Comparison of ENCODE assay signal across 16 mouse cellular contexts in the genomic region with DNA sequence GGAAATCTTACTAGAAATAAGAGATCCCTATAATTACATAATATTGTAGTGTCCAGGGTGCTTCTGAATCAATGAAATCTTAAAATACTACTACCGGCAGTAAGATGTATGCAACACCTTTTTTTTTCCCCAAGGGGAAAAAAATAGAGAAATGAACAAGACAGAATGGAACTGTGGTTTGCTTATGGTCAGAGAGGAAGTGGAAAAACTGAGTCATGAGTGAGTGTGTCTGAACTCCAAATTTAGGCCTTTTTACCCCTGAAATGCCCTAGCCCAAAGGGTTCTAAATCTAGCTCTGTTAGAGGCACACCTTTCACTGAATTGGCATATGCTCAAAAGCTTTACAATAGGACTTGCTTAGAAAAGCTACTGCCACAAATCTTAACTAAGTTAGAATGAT.
DNase-seq lines count a peak whose midpoint lies in the region; ATAC-seq and TF ChIP-seq lines count a peak whose summit lies in the region.
"Had no signal": no experiment of that assay in that cellular context is flagged by ENCODE, and none has a peak within 500 bp of the region (broad histone marks: within the 10 kb centered on the region; RNA-seq: fewer than 3 reads in every experiment).

No protein-coding gene starts in this region.

- H3K9ac ChIP-seq in forebrain, embryonic 13.5 days, result no peak overlapping the region
- no peak overlapping the region for H3K9ac ChIP-seq in stomach, postnatal 0 days (ENCODE audit: low read length)
- H3K9ac ChIP-seq: heart, embryonic 13.5 days; hindbrain, embryonic 15.5 days; liver, embryonic 12.5 days had no signal

- no peak overlapping the region for H3K4me2 ChIP-seq in forebrain, embryonic 13.5 days
- no peak overlapping the region for H3K4me2 ChIP-seq in stomach, postnatal 0 days (replicated peaks; ENCODE audit: low read depth)
- H3K4me2 ChIP-seq: heart, embryonic 13.5 days; hindbrain, embryonic 15.5 days; liver, embryonic 12.5 days had no signal

- no peak for TF ChIP-seq EP300 in stomach, postnatal 0 days (optimal IDR thresholded peaks at IDR 0.05)

- peak; percentile 30 for DNase-seq in lung, postnatal 25 days (ENCODE audit: low spot score)
- no peak for DNase-seq in lung, postnatal 4 days
- peak; percentile 58 for DNase-seq in CD4-positive helper T cell, adult 2 months (ENCODE audit: low read depth, low spot score)
- DNase-seq in stomach, postnatal 0 days (ENCODE audit: low spot score), result no peak
- DNase-seq in cerebellum, adult 11-12 months, result no peak
- DNase-seq: adrenal gland, postnatal 14 days; gastrocnemius, postnatal 10 days had no signal

- no peaks in the 10 kb centered on the region for H3K9me3 ChIP-seq in forebrain, embryonic 13.5 days (replicated peaks)
- H3K9me3 ChIP-seq in stomach, postnatal 0 days (ENCODE audit: control insufficient read depth, low read length), result no peaks in the 10 kb centered on the region
- H3K9me3 ChIP-seq: heart, embryonic 13.5 days; hindbrain, embryonic 15.5 days; liver, embryonic 12.5 days; midbrain, embryonic 10.5 days had no signal

- H3K27ac ChIP-seq in forebrain, embryonic 13.5 days, result no peak overlapping the region
- no peak overlapping the region for H3K27ac ChIP-seq in stomach, postnatal 0 days (replicated peaks)
- H3K27ac ChIP-seq: heart, embryonic 13.5 days; hindbrain, embryonic 15.5 days; liver, embryonic 12.5 days; midbrain, embryonic 10.5 days had no signal

- TF ChIP-seq CTCF in stomach, postnatal 0 days (IDR thresholded peaks at IDR 0.05; ENCODE audit: low read depth), result no peak

- WGBS in forebrain, embryonic 13.5 days, result 81% methylated on average over 1 of the region's 1 CpGs
- WGBS in stomach, postnatal 0 days, result 64% methylated on average over 1 of the region's 1 CpGs

- ATAC-seq in activated CD4-positive, CD25-positive, alpha-beta regulatory T cell, adult 4 months, result peak; percentile 65
- ATAC-seq in megakaryocyte progenitor cell, adult 5-6 weeks (replicated peaks; ENCODE audit: poor library complexity), result peak; percentile 91
- ATAC-seq in forebrain, embryonic 13.5 days, result no peak
- ATAC-seq in stomach, postnatal 0 days (ENCODE audit: low FRiP score, low TSS enrichment), result no peak
- ATAC-seq: forebrain, embryonic 16.5 days; liver, embryonic 12.5 days had no signal

- H3K27me3 ChIP-seq in forebrain, embryonic 13.5 days, result no peaks in the 10 kb centered on the region
- no peaks in the 10 kb centered on the region for H3K27me3 ChIP-seq in stomach, postnatal 0 days (ENCODE audit: control insufficient read depth, insufficient read depth, low read length)
- H3K27me3 ChIP-seq: heart, embryonic 13.5 days; hindbrain, embryonic 15.5 days; liver, embryonic 12.5 days had no signal

- no peaks in the 10 kb centered on the region for H3K4me1 ChIP-seq in forebrain, embryonic 13.5 days
- H3K4me1 ChIP-seq in stomach, postnatal 0 days (replicated peaks; ENCODE audit: control insufficient read depth, insufficient read depth), result no peaks in the 10 kb centered on the region
- H3K4me1 ChIP-seq: heart, embryonic 13.5 days; hindbrain, embryonic 15.5 days; liver, embryonic 12.5 days; midbrain, embryonic 10.5 days had no signal

- no peak overlapping the region for H3K4me3 ChIP-seq in forebrain, embryonic 13.5 days
- H3K4me3 ChIP-seq in stomach, postnatal 0 days (ENCODE audit: low read depth, low read length), result no peak overlapping the region
- H3K4me3 ChIP-seq: heart, embryonic 13.5 days; hindbrain, embryonic 15.5 days; liver, embryonic 12.5 days; midbrain, embryonic 10.5 days; myocyte had no signal

- no peaks in the 10 kb centered on the region for H3K36me3 ChIP-seq in forebrain, embryonic 13.5 days (ENCODE audit: poor library complexity, severe bottlenecking)
- no peaks in the 10 kb centered on the region for H3K36me3 ChIP-seq in stomach, postnatal 0 days (ENCODE audit: control insufficient read depth, insufficient read depth, low read length)
- H3K36me3 ChIP-seq: heart, embryonic 13.5 days; hindbrain, embryonic 15.5 days; liver, embryonic 12.5 days; midbrain, embryonic 10.5 days had no signal

Comparison
In these comparisons a context has a peak if more than half of its experiments do, and no peak if none do; other contexts are left out.
1. DNase-seq: peak in lung, postnatal 25 days (single experiment) and CD4-positive helper T cell, adult 2 months (single experiment); none in lung, postnatal 4 days (0 of 2), stomach, postnatal 0 days (single experiment) and cerebellum, adult 11-12 months (single experiment).
2. ATAC-seq: peak in activated CD4-positive, CD25-positive, alpha-beta regulatory T cell, adult 4 months (single experiment) and megakaryocyte progenitor cell, adult 5-6 weeks (single experiment); none in forebrain, embryonic 13.5 days (single experiment) and stomach, postnatal 0 days (single experiment).